Mouse (Mus musculus) C2C12 (cell line): Measurements from ENCODE around the gene Fam19a5. TPM values are rescaled to one million over a fixed set of nuclear protein-coding genes. Genes with fewer than 3 reads are reported as not detected.

Experiments used
- H3K27me3 ChIP-seq: one replicate; pipeline ENCODE4 v1.6.1; 2011; ENCODE audit not compliant: control insufficient read depth, insufficient read depth, insufficient read length
- H3K36me3 ChIP-seq: one replicate; pipeline ENCODE4 v1.6.1; 2011; ENCODE audit not compliant: control insufficient read depth, insufficient read depth
- H3K4me3 ChIP-seq: one replicate; pipeline ENCODE4 v1.5.1; 2011; ENCODE audit warnings: mild to moderate bottlenecking, control low read depth; ENCODE audit not compliant: poor library complexity, insufficient read depth, severe bottlenecking
- H3K79me2 ChIP-seq: one replicate; pipeline ENCODE4 v1.6.1; 2011; ENCODE audit not compliant: control insufficient read depth, insufficient read depth
- H3K79me3 ChIP-seq: one replicate; pipeline ENCODE4 v1.6.1; 2011; ENCODE audit warnings: low read depth, control low read depth
- H3ac ChIP-seq: one replicate; pipeline ENCODE3; 2011; ENCODE audit warnings: low read depth; ENCODE audit not compliant: control insufficient read depth, insufficient read length
- CEBPB ChIP-seq: IDR thresholded peaks from one replicate; pipeline ENCODE4 v1.6.1; 2011; ENCODE audit warnings: low read depth, mild to moderate bottlenecking, control low read depth, moderate library complexity
- CTCF ChIP-seq: IDR thresholded peaks from one replicate; pipeline ENCODE4 v1.5.1; 2011; ENCODE audit not compliant: control insufficient read depth, insufficient read depth, insufficient read length
- FOSL1 ChIP-seq: IDR thresholded peaks from one replicate; pipeline ENCODE4 v1.8.0; 2011; ENCODE audit warnings: mild to moderate bottlenecking, low read length; ENCODE audit not compliant: poor library complexity, insufficient read depth, severe bottlenecking
- MAX ChIP-seq: IDR thresholded peaks from one replicate; pipeline ENCODE4 v1.6.1; 2011; ENCODE audit warnings: mild to moderate bottlenecking, control low read depth
- MYOD1 ChIP-seq: IDR thresholded peaks from one replicate; pipeline ENCODE4 v1.6.1; 2011; ENCODE audit warnings: low read depth; ENCODE audit not compliant: control insufficient read depth, insufficient read length
- MYOG ChIP-seq: IDR thresholded peaks from one replicate; pipeline ENCODE4 v1.6.1; 2011; ENCODE audit not compliant: control insufficient read depth, insufficient read length; ENCODE audit errors: extremely low read depth
- USF1 ChIP-seq: IDR thresholded peaks from one replicate; pipeline ENCODE4 v1.6.1; 2011; ENCODE audit warnings: low read depth, mild to moderate bottlenecking, control low read depth, moderate library complexity
- polyA plus RNA-seq: library from polyadenylated mRNA; unstranded; fragments of >200 nt; fragmentation: generic; extraction: Trizol; gene quantifications from one replicate; pipeline ENCODE4 v1.2.1, GENCODE M21; 2012; ENCODE audit warnings: missing spikeins

Fam19a5 gene
- polyA plus RNA-seq, 1 experiment = 50.0 TPM

DNA sequence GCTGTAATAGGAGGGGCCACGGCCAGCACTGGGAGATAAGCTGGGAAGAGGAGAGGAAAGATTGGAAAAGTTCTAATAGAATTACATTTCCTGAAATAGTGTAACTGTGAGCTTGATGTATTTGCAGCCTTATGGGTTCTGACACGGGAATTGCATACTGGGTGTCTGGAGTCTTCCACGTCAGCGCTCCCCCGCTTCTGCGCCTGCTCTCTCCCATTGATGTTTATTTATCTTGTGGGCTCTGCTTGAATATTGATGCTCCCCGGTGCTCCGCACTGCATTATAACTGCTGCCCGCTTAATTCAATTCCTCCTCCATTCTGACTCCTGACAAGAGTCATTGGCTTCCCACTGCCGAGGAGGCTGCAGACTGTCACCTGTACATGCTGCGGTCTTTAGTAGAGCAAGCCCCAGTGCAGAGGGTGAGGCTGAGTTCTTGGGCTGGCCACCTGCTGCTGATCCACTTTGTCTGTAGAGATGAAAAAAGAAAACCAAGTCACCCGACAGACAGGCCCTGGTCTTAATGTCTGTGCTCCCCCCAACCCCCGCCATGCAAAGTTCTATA lies 153.4 kb downstream of the Fam19a5 start:
- peaks cover 7% of the 10 kb centered on the region for H3K79me3 ChIP-seq
- H3K36me3 ChIP-seq = peaks cover 11% of the 10 kb centered on the region
- no peak overlapping the region for H3ac ChIP-seq
- H3K27me3 ChIP-seq = no peaks in the 10 kb centered on the region
- TF ChIP-seq CTCF = no peak
- no peak for TF ChIP-seq USF1
- TF ChIP-seq FOSL1 = no peak
- no peak for TF ChIP-seq MAX
- no peak for TF ChIP-seq MYOG
- TF ChIP-seq MYOD1 = no peak
- no peak for TF ChIP-seq CEBPB
- peaks cover 39% of the 10 kb centered on the region for H3K79me2 ChIP-seq
- no peak overlapping the region for H3K4me3 ChIP-seq

- H3K79me3 ChIP-seq = peaks cover 5% of the 10 kb centered on the region
- H3K4me3 ChIP-seq = no peak overlapping the region
- no peak overlapping the region for H3ac ChIP-seq
- TF ChIP-seq MAX = no peak
- no peak for TF ChIP-seq CTCF
- TF ChIP-seq CEBPB = no peak
- TF ChIP-seq FOSL1 = no peak
- no peak for TF ChIP-seq USF1
- no peak for TF ChIP-seq MYOD1
- TF ChIP-seq MYOG = no peak
- H3K27me3 ChIP-seq = no peaks in the 10 kb centered on the region
- peaks cover 11% of the 10 kb centered on the region for H3K36me3 ChIP-seq
- H3K79me2 ChIP-seq = peaks cover 27% of the 10 kb centered on the region
Measured at GRCm38 (mm10) chr15:87698562-87699320, 154.6 kb downstream of the Fam19a5 start.

- Histone ChIP-seq H3ac (no peak overlapping the region), H3K79me2 (peaks cover 6% of the 10 kb centered on the region), H3K27me3 (no peaks in the 10 kb centered on the region), H3K36me3 (peaks cover 11% of the 10 kb centered on the region), H3K79me3 (peaks cover 5% of the 10 kb centered on the region), H3K4me3 (no peak overlapping the region)
- TF ChIP-seq CTCF (no peak), FOSL1 (no peak), MYOG (no peak), CEBPB (no peak), MYOD1 (no peak), USF1 (no peak), MAX (no peak)
Measured at GRCm38 (mm10) chr15:87702821-87703220, 158.7 kb downstream of the Fam19a5 start.

DNA sequence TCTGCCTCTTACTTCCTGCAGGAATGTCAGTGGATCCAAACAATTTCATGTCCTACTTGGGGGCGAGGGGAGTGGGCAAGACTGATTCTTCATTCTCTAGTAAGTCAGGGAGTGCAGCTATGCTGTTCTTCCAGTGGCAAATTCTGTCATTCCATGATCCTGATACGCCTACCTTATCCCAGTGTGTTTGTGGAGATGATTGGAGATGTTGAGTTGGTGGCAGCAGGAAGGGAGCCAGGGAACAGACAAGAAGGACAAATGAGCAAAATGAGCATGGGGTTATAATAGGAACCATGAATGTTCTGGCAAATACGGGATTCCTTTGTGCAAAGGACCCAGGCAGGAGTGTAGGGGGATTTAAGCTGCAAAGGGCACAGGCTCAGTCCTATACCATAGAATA lies 159.2 kb downstream of the Fam19a5 start:
- peaks cover 11% of the 10 kb centered on the region for H3K36me3 ChIP-seq
- no peak overlapping the region for H3ac ChIP-seq
- H3K27me3 ChIP-seq = no peaks in the 10 kb centered on the region
- TF ChIP-seq MAX = no peak
- no peak for TF ChIP-seq CEBPB
- no peak for TF ChIP-seq USF1
- no peak for TF ChIP-seq FOSL1
- no peak for TF ChIP-seq MYOD1
- TF ChIP-seq CTCF = no peak
- TF ChIP-seq MYOG = no peak
- H3K79me3 ChIP-seq = peaks cover 2% of the 10 kb centered on the region
- H3K79me2 ChIP-seq = peaks cover 6% of the 10 kb centered on the region
- no peak overlapping the region for H3K4me3 ChIP-seq

DNA sequence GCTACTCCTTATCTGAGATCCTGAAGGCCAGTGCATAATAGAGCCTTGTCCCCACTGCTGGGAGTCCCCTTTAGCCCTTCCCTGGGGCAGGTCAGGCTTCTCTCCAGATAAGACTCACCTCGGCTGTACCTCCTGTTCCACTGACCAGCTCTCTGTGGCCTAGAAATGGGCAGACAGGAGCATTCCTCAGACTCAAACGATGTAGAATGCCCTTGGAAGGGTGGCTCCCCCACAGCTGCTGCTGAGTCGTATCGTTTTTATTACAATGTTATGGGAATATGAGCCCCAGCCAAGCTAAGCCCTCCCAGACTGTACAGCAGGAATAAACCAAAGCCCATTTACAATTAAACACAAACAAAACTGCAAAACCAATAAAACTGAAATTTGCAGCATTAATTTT lies 167.7 kb downstream of the Fam19a5 start:
- H3K4me3 ChIP-seq = no peak overlapping the region
- H3K27me3 ChIP-seq = no peaks in the 10 kb centered on the region
- H3K79me2 ChIP-seq = peaks cover 24% of the 10 kb centered on the region
- H3K36me3 ChIP-seq = peaks cover 4% of the 10 kb centered on the region
- no peaks in the 10 kb centered on the region for H3K79me3 ChIP-seq
- no peak overlapping the region for H3ac ChIP-seq
- TF ChIP-seq CTCF = no peak
- TF ChIP-seq MYOD1 = peak; percentile 63

DNA sequence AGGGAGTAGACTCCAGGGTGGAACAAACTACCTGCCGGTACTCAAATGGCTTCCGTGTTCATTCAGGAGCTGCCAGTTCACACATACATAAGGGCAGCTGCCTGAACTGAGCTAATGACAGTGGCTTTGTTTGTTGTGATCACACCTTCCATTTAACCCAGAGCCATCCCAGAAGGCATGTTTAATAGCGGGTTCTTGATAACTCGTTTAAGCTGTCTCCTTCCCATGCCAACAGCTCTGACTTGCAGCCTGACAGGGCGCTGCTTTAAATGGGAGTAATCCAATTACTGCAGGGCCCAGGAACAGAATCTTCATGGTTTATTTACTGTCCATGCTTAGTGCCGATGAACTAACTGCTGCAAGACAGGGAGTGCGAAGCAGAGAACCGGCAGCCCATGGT lies 168.1 kb downstream of the Fam19a5 start:
- Histone ChIP-seq H3K36me3 (peaks cover 4% of the 10 kb centered on the region), H3K79me2 (peaks cover 24% of the 10 kb centered on the region), H3K79me3 (no peaks in the 10 kb centered on the region), H3K27me3 (no peaks in the 10 kb centered on the region), H3K4me3 (no peak overlapping the region), H3ac (no peak overlapping the region)
- TF ChIP-seq MYOD1 (no peak), USF1 (no peak), FOSL1 (no peak), CTCF (no peak), MYOG (no peak), MAX (no peak), CEBPB (no peak)
